Mouse (Mus musculus) heart, postnatal 25 days (tissue): ENCODE results near the gene Lrp5. TPM values are rescaled to one million over a fixed set of nuclear protein-coding genes. Genes with fewer than 3 reads are reported as not detected.

ENCODE experiments used
- DNase-seq: peaks from one replicate; pipeline ENCODE4 v3.0.0; 2022; ENCODE audit warnings: low spot score
- intact Hi-C: fragments of 180-260 bp; cut with DNase I; formaldehyde crosslinking; loops from one replicate; pipeline ENCODE4 v1.15.1; 2025
- total RNA-seq, 2 experiments: library from RNA; stranded (reverse); gene quantifications; 2 replicates each; pipeline ENCODE4 v1.2.3; 2021

Gene Lrp5
- total RNA-seq, 2 experiments from 2014 or later, result 49.8 to 52.1 TPM

GRCm38 (mm10) chr19:3698035-3698434, 11.7 kb upstream of the Lrp5 start:
- intact Hi-C loops, result loop anchor here (5.0 kb wide), 1 partner anchor 36 kb away; no protein-coding TSS in a partner anchor
- no peak for DNase-seq

GRCm38 (mm10) chr19:3695976-3696375, 9.6 kb upstream of the Lrp5 start:
- DNase-seq, result no peak
- intact Hi-C loops, result loop anchor here (5.0 kb wide), 1 partner anchor 34 kb away; no protein-coding TSS in a partner anchor

- no peak for DNase-seq
- intact Hi-C loops, result loop anchor here (5.0 kb wide), 1 partner anchor 33 kb away; no protein-coding TSS in a partner anchor
Measured at GRCm38 (mm10) chr19:3695471-3695870, 9.1 kb upstream of the Lrp5 start.

GRCm38 (mm10) chr19:3695006-3695405, 8.6 kb upstream of the Lrp5 start:
- no peak for DNase-seq
- intact Hi-C loops, result loop anchor here (5.0 kb wide), 1 partner anchor 33 kb away; no protein-coding TSS in a partner anchor

GRCm38 (mm10) chr19:3694476-3694875, 8.1 kb upstream of the Lrp5 start:
- intact Hi-C loops, result no loop called here
- DNase-seq, result no peak

GRCm38 (mm10) chr19:3692414-3693145, 6.2 kb upstream of the Lrp5 start:
- intact Hi-C loops, result no loop called here
- DNase-seq, result no peak

GRCm38 (mm10) chr19:3691337-3691736, 5.0 kb upstream of the Lrp5 start:
- no peak for DNase-seq
- intact Hi-C loops, result no loop called here

- intact Hi-C loops, result no loop called here
- no peak for DNase-seq
Measured at GRCm38 (mm10) chr19:3687676-3688171, 1.4 kb upstream of the Lrp5 start.

- intact Hi-C loops, result no loop called here
- DNase-seq, result no peak
Measured at GRCm38 (mm10) chr19:3685611-3686214, 651 bp downstream of the Lrp5 start.

- DNase-seq, result no peak
- intact Hi-C loops, result no loop called here
Measured at GRCm38 (mm10) chr19:3684957-3685580, 1.3 kb downstream of the Lrp5 start.

GRCm38 (mm10) chr19:3684414-3684813, 1.9 kb downstream of the Lrp5 start:
- intact Hi-C loops, result no loop called here
- DNase-seq, result no peak

GRCm38 (mm10) chr19:3681310-3681934, 4.9 kb downstream of the Lrp5 start:
- intact Hi-C loops, result no loop called here
- DNase-seq, result peak; percentile 89

- intact Hi-C loops, result no loop called here
- no peak for DNase-seq
Measured at GRCm38 (mm10) chr19:3680732-3681131, 5.6 kb downstream of the Lrp5 start.

GRCm38 (mm10) chr19:3674122-3674855, 12.1 kb downstream of the Lrp5 start:
- DNase-seq, result peak; percentile 54
- intact Hi-C loops, result no loop called here

GRCm38 (mm10) chr19:3673149-3673548, 13.2 kb downstream of the Lrp5 start:
- no peak for DNase-seq
- intact Hi-C loops, result no loop called here

- intact Hi-C loops, result no loop called here
- DNase-seq, result peak; percentile 56
Measured at GRCm38 (mm10) chr19:3669100-3669499, 17.3 kb downstream of the Lrp5 start.

- no peak for DNase-seq
- intact Hi-C loops, result no loop called here
Measured at GRCm38 (mm10) chr19:3668551-3668950, 17.8 kb downstream of the Lrp5 start.

- intact Hi-C loops, result no loop called here
- DNase-seq, result no peak
Measured at GRCm38 (mm10) chr19:3667979-3668378, 18.4 kb downstream of the Lrp5 start.

- DNase-seq, result no peak
- intact Hi-C loops, result no loop called here
Measured at GRCm38 (mm10) chr19:3667155-3667895, 19.0 kb downstream of the Lrp5 start.
